Mouse (Mus musculus) hindbrain, embryonic 16.5 days (tissue): ENCODE measurements around the gene Cdc42bpg. TPM values are rescaled to one million over a fixed set of nuclear protein-coding genes. Genes with fewer than 3 reads are reported as not detected.

ENCODE experiments used
- microRNA counts: library from miRNA; unstranded; fragments of <30 nt; microRNA quantifications from one replicate; lab custom pipeline; 2016
- microRNA-seq: library from miRNA; unstranded; fragments of <30 nt; microRNA quantifications from one replicate; pipeline ENCODE4, GENCODE M21; 2017
- polyA plus RNA-seq: library from polyadenylated mRNA; unstranded; fragments of >200 nt; fragmentation: Nextera tagmentation; extraction: Ambion mirVana; gene quantifications from 2 replicates; pipeline ENCODE4 v1.2.1, GENCODE M21; 2015

The Cdc42bpg gene
- polyA plus RNA-seq, 1 experiment from 2014 or later = 0.31 TPM

MicroRNAs within 50 kb of the gene (microRNA counts, 519-probe panel; counts per million panel counts)
- microRNA mmu-miR-192 (lab: Ali Mortazavi, UCI) = 2,040 counts per million, percentile 31 among the panel's probes with 10 or more counts

Small RNA genes within 50 kb of the gene (microRNA-seq; reads per million reads assigned to microRNA genes)
- 91.2 reads per million, percentile 48 among the genes with 10 or more reads in this experiment for gene Mir192
- 91.0 reads per million, percentile 48 among the genes with 10 or more reads in this experiment for gene Mir194-2
- gene Mir6989 = not detected

Other genes with a start within 250 kb of the Cdc42bpg start
- 62.4 and 68.8 TPM in 2 replicates for gene Mrpl49, start 248.7 kb upstream of the Cdc42bpg start, polyA plus RNA-seq
- gene Fau, start 248.6 kb upstream of the Cdc42bpg start, polyA plus RNA-seq = 471 and 479 TPM in 2 replicates
- 31.5 and 35.2 TPM in 2 replicates for gene Znhit2, start 245.3 kb upstream of the Cdc42bpg start, polyA plus RNA-seq
- gene Tm7sf2, start 238.1 kb upstream of the Cdc42bpg start, polyA plus RNA-seq = 61.3 and 64.6 TPM in 2 replicates
- gene Vps51, start 229.2 kb upstream of the Cdc42bpg start, polyA plus RNA-seq = 89.5 and 91.3 TPM in 2 replicates
- not detected in 2 replicates for gene Tmem262, start 226.4 kb upstream of the Cdc42bpg start, polyA plus RNA-seq
- gene Gm28374, start 224.2 kb upstream of the Cdc42bpg start, polyA plus RNA-seq = 1.2 and 1.5 TPM in 2 replicates
- gene Zfpl1, start 221.5 kb upstream of the Cdc42bpg start, polyA plus RNA-seq = 74.8 and 77.4 TPM in 2 replicates
- gene Cdca5, start 221.5 kb upstream of the Cdc42bpg start, polyA plus RNA-seq = 6.8 and 7.7 TPM in 2 replicates
- gene AC131692.1, start 212.0 kb upstream of the Cdc42bpg start, polyA plus RNA-seq = not detected in 2 replicates
- 0.41 and 0.43 TPM in 2 replicates for gene Naaladl1, start 200.7 kb upstream of the Cdc42bpg start, polyA plus RNA-seq
- 48.5 and 53.9 TPM in 2 replicates for gene Sac3d1, start 187.8 kb upstream of the Cdc42bpg start, polyA plus RNA-seq
- 64.3 and 66.9 TPM in 2 replicates for gene Snx15, start 178.2 kb upstream of the Cdc42bpg start, polyA plus RNA-seq
- gene Batf2, start 165.5 kb upstream of the Cdc42bpg start, polyA plus RNA-seq = not detected in 2 replicates
- 154 and 162 TPM in 2 replicates for gene Arl2, start 164.9 kb upstream of the Cdc42bpg start, polyA plus RNA-seq
- gene Majin, start 122.1 kb upstream of the Cdc42bpg start, polyA plus RNA-seq = 0.10 TPM in 1 of 2 replicates, not detected in the other
- gene Gpha2, start 80.1 kb upstream of the Cdc42bpg start, polyA plus RNA-seq = not detected in 2 replicates
- gene Ppp2r5b, start 70.6 kb upstream of the Cdc42bpg start, polyA plus RNA-seq = 161 and 167 TPM in 2 replicates
- 11.7 and 16.7 TPM in 2 replicates for gene Atg2a, start 64.8 kb upstream of the Cdc42bpg start, polyA plus RNA-seq
- 105 and 113 TPM in 2 replicates for gene Ehd1, start 29.7 kb upstream of the Cdc42bpg start, polyA plus RNA-seq
- gene Men1, start 28.5 kb downstream of the Cdc42bpg start, polyA plus RNA-seq = 68.4 and 85.0 TPM in 2 replicates
- gene Map4k2, start 34.7 kb downstream of the Cdc42bpg start, polyA plus RNA-seq = 19.6 and 23.1 TPM in 2 replicates
- 81.4 and 106 TPM in 2 replicates for gene Sf1, start 57.2 kb downstream of the Cdc42bpg start, polyA plus RNA-seq
- 10.2 and 13.2 TPM in 2 replicates for gene Pygm, start 77.9 kb downstream of the Cdc42bpg start, polyA plus RNA-seq
- 184 and 232 TPM in 2 replicates for gene Rasgrp2, start 92.9 kb downstream of the Cdc42bpg start, polyA plus RNA-seq
- 29.1 and 37.1 TPM in 2 replicates for gene Nrxn2, start 112.3 kb downstream of the Cdc42bpg start, polyA plus RNA-seq
- gene Slc22a12, start 236.6 kb downstream of the Cdc42bpg start, polyA plus RNA-seq = 0.14 TPM in 1 of 2 replicates, not detected in the other